Mouse (Mus musculus): Measurements from ENCODE around the gene Slc25a48.

DNA sequence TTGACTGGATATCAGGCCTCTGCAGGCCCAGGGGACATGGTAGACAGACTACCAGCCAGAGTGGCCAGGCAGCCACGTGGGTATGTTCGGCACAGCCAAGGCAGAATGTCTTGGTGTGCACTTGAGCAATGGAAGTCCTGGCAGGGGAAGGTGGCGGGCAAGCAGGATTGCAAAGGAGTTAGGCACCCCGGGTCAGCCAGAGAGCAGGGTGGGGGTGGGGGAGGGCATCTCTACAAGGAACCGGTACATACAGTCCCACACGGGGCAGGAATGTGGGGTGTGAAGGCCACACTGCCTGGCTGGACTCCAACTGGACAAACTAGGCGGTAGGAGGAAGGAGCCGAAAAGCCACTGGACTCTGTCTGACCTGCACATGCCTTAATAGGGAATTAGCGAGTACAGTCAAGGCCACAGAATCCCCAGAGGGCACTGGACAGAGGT lies 3.8 kb upstream of the Slc25a48 start:
- TF ChIP-seq CTCF (IDR thresholded peaks at IDR 0.05; ENCODE audit: low read depth) = no peak
- TF ChIP-seq EP300 (optimal IDR thresholded peaks at IDR 0.05) = no peak

Data from stomach, postnatal 0 days (tissue).